Mouse (Mus musculus) liver, embryonic 16.5 days (tissue): Measurements from ENCODE around the gene Anks1. TPM values are rescaled to one million over a fixed set of nuclear protein-coding genes. Genes with fewer than 3 reads are reported as not detected.

Experiments
- ATAC-seq: fragments of 200-750 bp; cut with Nextera tagmentation; 2 replicates; pipeline ENCODE4 v1.8.0; 2017; ENCODE audit warnings: low read depth, mild to moderate bottlenecking, moderate number of reproducible peaks, moderate library complexity
- H3K27ac ChIP-seq: fragments of 300-500 bp; sonication (generic); 2 replicates; pipeline ENCODE4 v1.5.1; 2014; ENCODE audit warnings: mild to moderate bottlenecking, low read length
- H3K27me3 ChIP-seq: fragments of 300-500 bp; sonication (generic); 2 replicates; pipeline ENCODE4 v1.6.1; 2014; ENCODE audit warnings: low read depth, low read length, mixed read lengths; ENCODE audit not compliant: control insufficient read depth, insufficient read depth
- H3K36me3 ChIP-seq: fragments of 300-500 bp; sonication (generic); 2 replicates; pipeline ENCODE4 v1.6.1; 2014; ENCODE audit warnings: mild to moderate bottlenecking; ENCODE audit not compliant: control insufficient read depth, insufficient read depth
- H3K4me1 ChIP-seq: fragments of 300-500 bp; sonication (generic); 2 replicates; pipeline ENCODE4 v1.6.1; 2014; ENCODE audit warnings: low read depth, low read length, mixed read lengths; ENCODE audit not compliant: control insufficient read depth
- H3K4me2 ChIP-seq: fragments of 300-500 bp; sonication (generic); 2 replicates; pipeline ENCODE4 v1.6.1; 2014; ENCODE audit warnings: low read depth, low read length, mixed read lengths
- H3K4me3 ChIP-seq: fragments of 300-500 bp; sonication (generic); 2 replicates; pipeline ENCODE4 v1.5.1; 2014; ENCODE audit warnings: low read depth, mild to moderate bottlenecking, low read length
- H3K9ac ChIP-seq: fragments of 300-500 bp; sonication (generic); 2 replicates; pipeline ENCODE4 v1.6.1; 2014; ENCODE audit warnings: low read depth, low read length
- H3K9me3 ChIP-seq: fragments of 300-500 bp; sonication (generic); replicated peaks from 2 replicates; pipeline ENCODE4 v1.6.1; 2016; ENCODE audit warnings: low read length; ENCODE audit not compliant: control insufficient read depth
- WGBS: fragments of 180-500 bp; shearing (Covaris S2); extraction: QIAGEN DNeasy Blood & Tissue Kit; methylation state at CpG from one replicate; pipeline ENCODE4 v1.1.7; 2014; ENCODE audit not compliant: insufficient replicate concordance; 5-methylcytosine and 5-hydroxymethylcytosine counted together
- polyA plus RNA-seq: library from polyadenylated mRNA; unstranded; fragments of >200 nt; fragmentation: Nextera tagmentation; extraction: Ambion mirVana; gene quantifications from 2 replicates; pipeline ENCODE4 v1.2.1, GENCODE M21; 2015

The Anks1 gene
- polyA plus RNA-seq, 1 experiment from 2014 or later, result 4.4 TPM

- no peak overlapping the region for H3K4me2 ChIP-seq
- 49% methylated on average over 12 of the region's 12 CpGs for WGBS
- H3K4me3 ChIP-seq, result no peak overlapping the region
- H3K9me3 ChIP-seq, result no peaks in the 10 kb centered on the region
- H3K36me3 ChIP-seq, result no peaks in the 10 kb centered on the region
- peaks cover 3% of the 10 kb centered on the region for H3K4me1 ChIP-seq
- H3K9ac ChIP-seq, result no peak overlapping the region
- no peak for ATAC-seq
- no peaks in the 10 kb centered on the region for H3K27me3 ChIP-seq
- H3K27ac ChIP-seq, result 0 out of 2 replicates have a peak overlapping the region, but pooled peaks have one; percentile 30
Observed at GRCm38 (mm10) chr17:27938121-27938754, 29.1 kb downstream of the Anks1 start.

- H3K4me3 ChIP-seq, result no peak overlapping the region
- H3K9me3 ChIP-seq, result no peaks in the 10 kb centered on the region
- H3K9ac ChIP-seq, result no peak overlapping the region
- ATAC-seq, result no peak
- H3K4me1 ChIP-seq, result peaks cover 3% of the 10 kb centered on the region
- H3K4me2 ChIP-seq, result no peak overlapping the region
- H3K27ac ChIP-seq, result no peak overlapping the region
- H3K27me3 ChIP-seq, result no peaks in the 10 kb centered on the region
- H3K36me3 ChIP-seq, result no peaks in the 10 kb centered on the region
- WGBS, result 71% methylated on average over 5 of the region's 5 CpGs
Observed at GRCm38 (mm10) chr17:27939028-27939427, 29.9 kb downstream of the Anks1 start.

DNA sequence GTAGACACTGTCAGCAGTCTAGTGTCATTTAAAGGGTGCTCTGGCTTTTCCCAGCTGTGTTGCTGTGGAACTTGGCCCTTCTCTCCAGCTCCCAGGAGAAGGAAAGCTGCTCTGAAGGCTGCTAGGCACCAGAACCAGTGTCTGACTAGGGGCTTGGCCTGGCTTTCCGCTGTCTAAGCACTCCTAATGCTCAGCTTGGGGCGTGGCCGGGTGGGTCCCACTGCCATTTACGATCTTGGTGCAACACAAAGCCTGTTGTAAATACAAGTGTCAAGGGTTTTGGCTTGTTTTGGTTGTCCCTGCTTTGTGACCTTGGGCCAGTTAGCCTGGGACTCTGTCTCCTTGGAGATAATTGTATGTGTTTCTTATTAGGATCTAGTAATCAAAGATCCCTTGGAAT lies 31.2 kb downstream of the Anks1 start:
- no peaks in the 10 kb centered on the region for H3K36me3 ChIP-seq
- no peak overlapping the region for H3K27ac ChIP-seq
- H3K4me2 ChIP-seq, result no peak overlapping the region
- H3K4me1 ChIP-seq, result peaks cover 3% of the 10 kb centered on the region
- H3K4me3 ChIP-seq, result no peak overlapping the region
- no peaks in the 10 kb centered on the region for H3K9me3 ChIP-seq
- no peak overlapping the region for H3K9ac ChIP-seq
- ATAC-seq, result no peak
- WGBS, result 45% methylated on average over 4 of the region's 4 CpGs
- no peaks in the 10 kb centered on the region for H3K27me3 ChIP-seq

GRCm38 (mm10) chr17:27941178-27941577 lies 32.1 kb downstream of the Anks1 start:
- Histone ChIP-seq H3K27ac (no peak overlapping the region), H3K27me3 (no peaks in the 10 kb centered on the region), H3K4me1 (peaks cover 8% of the 10 kb centered on the region), H3K9me3 (no peaks in the 10 kb centered on the region), H3K4me3 (no peak overlapping the region), H3K36me3 (no peaks in the 10 kb centered on the region), H3K9ac (no peak overlapping the region), H3K4me2 (no peak overlapping the region)
- no peak for ATAC-seq
- WGBS, result 60% methylated on average over 5 of the region's 5 CpGs

DNA sequence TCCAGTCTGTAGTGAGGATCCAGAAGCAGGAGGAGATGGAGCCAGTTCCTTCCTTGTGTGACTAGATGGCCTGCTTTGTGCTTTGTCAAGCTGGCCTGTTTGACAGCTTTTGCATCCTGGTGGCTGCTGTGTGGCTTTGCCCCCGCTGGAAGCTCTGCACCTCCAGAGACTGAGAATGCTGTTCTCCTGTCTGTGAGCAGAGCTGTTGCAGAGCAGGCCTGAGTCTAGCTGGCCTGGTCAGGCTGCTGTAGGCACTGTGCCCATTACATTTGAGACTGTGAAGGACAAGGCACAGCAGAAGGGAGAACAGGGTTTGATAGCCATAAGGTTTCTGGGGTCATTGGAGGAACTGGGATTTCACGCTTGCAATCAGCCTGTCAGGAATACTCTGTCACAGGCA lies 32.6 kb downstream of the Anks1 start:
- Histone ChIP-seq H3K4me1 (peaks cover 8% of the 10 kb centered on the region), H3K4me2 (no peak overlapping the region), H3K27ac (no peak overlapping the region), H3K9me3 (no peaks in the 10 kb centered on the region), H3K27me3 (no peaks in the 10 kb centered on the region), H3K36me3 (no peaks in the 10 kb centered on the region), H3K4me3 (no peak overlapping the region), H3K9ac (no peak overlapping the region)
- 69% methylated on average over 2 of the region's 2 CpGs for WGBS
- no peak for ATAC-seq

DNA sequence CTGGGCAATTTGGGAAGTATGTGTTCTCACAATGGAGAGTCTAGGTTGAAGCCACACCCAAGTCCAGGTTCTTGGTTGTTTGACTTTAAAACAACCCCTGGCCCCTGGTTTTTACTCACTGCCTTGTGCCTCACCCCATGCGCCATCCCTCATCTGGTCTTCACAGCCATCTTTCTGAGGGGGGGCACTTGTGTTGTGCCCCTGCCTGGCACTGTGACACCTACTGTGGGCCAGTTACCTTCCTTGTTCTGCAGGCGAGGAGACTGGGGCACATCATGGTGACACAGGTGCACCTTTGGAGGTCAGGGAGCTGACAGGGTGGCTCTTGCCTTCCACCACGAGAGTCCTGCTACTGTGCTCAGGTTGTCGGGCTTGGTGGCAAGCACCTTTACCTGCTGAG lies 33.0 kb downstream of the Anks1 start:
- no peak overlapping the region for H3K9ac ChIP-seq
- no peak for ATAC-seq
- H3K4me3 ChIP-seq, result no peak overlapping the region
- H3K9me3 ChIP-seq, result no peaks in the 10 kb centered on the region
- H3K4me2 ChIP-seq, result no peak overlapping the region
- H3K4me1 ChIP-seq, result peaks cover 8% of the 10 kb centered on the region
- no peaks in the 10 kb centered on the region for H3K36me3 ChIP-seq
- no peak overlapping the region for H3K27ac ChIP-seq
- no peaks in the 10 kb centered on the region for H3K27me3 ChIP-seq
- 67% methylated on average over 4 of the region's 4 CpGs for WGBS

GRCm38 (mm10) chr17:27945546-27946216 lies 36.6 kb downstream of the Anks1 start:
- Histone ChIP-seq H3K4me3 (no peak overlapping the region), H3K9me3 (no peaks in the 10 kb centered on the region), H3K4me1 (peaks cover 6% of the 10 kb centered on the region; the same call in 1 of the 2 replicates), H3K27me3 (no peaks in the 10 kb centered on the region), H3K27ac (no peak overlapping the region), H3K36me3 (no peaks in the 10 kb centered on the region), H3K4me2 (no peak overlapping the region), H3K9ac (no peak overlapping the region)
- ATAC-seq, result no peak
- 71% methylated on average over 6 of the region's 6 CpGs for WGBS

DNA sequence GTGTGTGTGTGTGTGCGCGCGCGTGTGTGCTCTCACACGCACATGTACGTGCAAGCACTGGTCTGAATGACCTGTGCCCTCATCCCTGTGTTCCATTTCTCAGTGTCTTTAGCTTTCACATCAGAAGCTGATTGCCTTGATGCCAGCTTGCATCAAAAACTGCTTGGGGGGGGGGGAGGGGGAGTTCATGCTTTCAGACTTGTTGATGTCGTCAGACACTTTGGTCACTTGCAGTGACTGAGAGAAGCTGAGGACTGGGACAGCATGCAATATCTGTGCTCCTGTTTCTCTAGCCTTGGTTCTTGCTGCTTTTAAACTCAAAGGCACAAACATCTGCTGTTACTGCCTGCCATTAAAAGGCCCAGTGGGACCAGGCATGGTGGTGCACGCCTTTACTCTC lies 37.3 kb downstream of the Anks1 start:
- ATAC-seq, result no peak
- Histone ChIP-seq H3K4me3 (no peak overlapping the region), H3K27ac (no peak overlapping the region), H3K36me3 (no peaks in the 10 kb centered on the region), H3K27me3 (no peaks in the 10 kb centered on the region), H3K9ac (no peak overlapping the region), H3K4me2 (no peak overlapping the region), H3K9me3 (no peaks in the 10 kb centered on the region), H3K4me1 (peaks cover 6% of the 10 kb centered on the region; the same call in 1 of the 2 replicates)
- WGBS, result 78% methylated on average over 8 of the region's 8 CpGs

GRCm38 (mm10) chr17:27947155-27947554 lies 38.0 kb downstream of the Anks1 start:
- no peak overlapping the region for H3K4me3 ChIP-seq
- H3K36me3 ChIP-seq, result no peaks in the 10 kb centered on the region
- H3K27me3 ChIP-seq, result no peaks in the 10 kb centered on the region
- H3K27ac ChIP-seq, result no peak overlapping the region
- ATAC-seq, result no peak
- no peak overlapping the region for H3K9ac ChIP-seq
- no peak overlapping the region for H3K4me2 ChIP-seq
- 56% methylated on average over 2 of the region's 2 CpGs for WGBS
- H3K4me1 ChIP-seq, result peaks cover 6% of the 10 kb centered on the region; the same call in 1 of the 2 replicates
- no peaks in the 10 kb centered on the region for H3K9me3 ChIP-seq
